In genomic region chr8:113873446-113874120, GRCm38 (mm10) we compare ENCODE assay signal across 10 mouse cellular contexts. TPM values are rescaled to one million over a fixed set of nuclear protein-coding genes. Genes with fewer than 3 reads are reported as not detected.
A peak's percentile ranks its signal among the peaks of the same experiment; 100 is the strongest.
DNase-seq lines count a peak whose midpoint lies in the region; ATAC-seq lines count a peak whose summit lies in the region.
"Had no signal": no experiment of that assay in that cellular context is flagged by ENCODE, and none has a peak within 500 bp of the region (broad histone marks: within the 10 kb centered on the region; RNA-seq: fewer than 3 reads in every experiment).

No protein-coding gene starts in this region.

- H3K36me3 ChIP-seq in embryonic facial prominence, embryonic 14.5 days (ENCODE audit: control insufficient read depth, insufficient read depth, low read length), result no peaks in the 10 kb centered on the region
- no peaks in the 10 kb centered on the region for H3K36me3 ChIP-seq in embryonic facial prominence, embryonic 10.5 days (replicated peaks)

- DNase-seq in embryonic facial prominence, embryonic 14.5 days (ENCODE audit: low spot score), result peak; percentile 42
- DNase-seq in embryonic facial prominence, embryonic 10.5 days (ENCODE audit: low spot score), result no peak
- DNase-seq in cerebellum, adult 11 months, result peak; percentile 86
- peak; percentile 74 to 93 for DNase-seq in frontal cortex, postnatal 36 days (ENCODE audit: low spot score in 2 of 2)
- DNase-seq in left cerebral cortex, postnatal 36 days (ENCODE audit: low spot score in 2 of 2), result peak; percentile 77 to 79
- no peak for DNase-seq in adrenal gland, adult 8-10 months
- DNase-seq in kidney, postnatal 4 days, result no peak
- DNase-seq in gastrocnemius, postnatal 25 days, result no peak

- H3K27ac ChIP-seq in embryonic facial prominence, embryonic 14.5 days (replicated peaks; ENCODE audit: low read depth, low read length), result no peak overlapping the region
- no peak overlapping the region for H3K27ac ChIP-seq in embryonic facial prominence, embryonic 10.5 days (replicated peaks)
- H3K27ac ChIP-seq: kidney, postnatal 0 days had no signal

- H3K4me3 ChIP-seq in embryonic facial prominence, embryonic 14.5 days (ENCODE audit: low read depth, low read length), result no peak overlapping the region
- no peak overlapping the region for H3K4me3 ChIP-seq in embryonic facial prominence, embryonic 10.5 days

- no peak overlapping the region for H3K9ac ChIP-seq in embryonic facial prominence, embryonic 14.5 days (ENCODE audit: low read depth, low read length)

- no peaks in the 10 kb centered on the region for H3K27me3 ChIP-seq in embryonic facial prominence, embryonic 14.5 days (replicated peaks; ENCODE audit: control insufficient read depth, insufficient read depth, low read length)
- no peaks in the 10 kb centered on the region for H3K27me3 ChIP-seq in embryonic facial prominence, embryonic 10.5 days (replicated peaks; ENCODE audit: low read depth, poor library complexity, severe bottlenecking)

- WGBS in embryonic facial prominence, embryonic 14.5 days, result 62% methylated on average over 12 of the region's 12 CpGs
- WGBS in embryonic facial prominence, embryonic 10.5 days, result 81% methylated on average over 12 of the region's 12 CpGs

- H3K4me2 ChIP-seq in embryonic facial prominence, embryonic 14.5 days (ENCODE audit: low read depth, low read length), result no peak overlapping the region

- no peak; the same call in 1 of the 2 replicates for ATAC-seq in embryonic facial prominence, embryonic 14.5 days (ENCODE audit: low read depth)
- ATAC-seq: lung, postnatal 0 days had no signal

- no peaks in the 10 kb centered on the region for H3K4me1 ChIP-seq in embryonic facial prominence, embryonic 14.5 days (ENCODE audit: control insufficient read depth, insufficient read depth, low read length)
- H3K4me1 ChIP-seq in embryonic facial prominence, embryonic 10.5 days, result no peaks in the 10 kb centered on the region

- H3K9me3 ChIP-seq in embryonic facial prominence, embryonic 14.5 days (ENCODE audit: control insufficient read depth, low read length), result no peaks in the 10 kb centered on the region
- no peaks in the 10 kb centered on the region for H3K9me3 ChIP-seq in embryonic facial prominence, embryonic 10.5 days

- intact Hi-C loops in left cerebral cortex, postnatal 36 days (cut with DNase I), result loop anchor here (5.0 kb wide), 1 partner anchor 49 kb away; no protein-coding TSS in a partner anchor

RNA-seq across cellular contexts. Expression of gene Adamts18, which starts 25.0 kb away (rescaled TPM):
- polyA plus RNA-seq in embryonic facial prominence, embryonic 14.5 days (2014; fragmentation: Nextera tagmentation; extraction: Ambion mirVana), result 4.5 and 4.6 TPM in 2 replicates
- 3.7 and 4.6 TPM in 2 replicates for polyA plus RNA-seq in embryonic facial prominence, embryonic 10.5 days (2016; fragmentation: Nextera tagmentation; extraction: Ambion mirVana)
- total RNA-seq in left cerebral cortex, postnatal 36 days (2021), result 1 to 10 TPM; 2.4 to 2.6 TPM
- under 1 TPM in 1 of 4 experiments, not detected in 3; 0.07 TPM for total RNA-seq in adrenal gland, adult 8-10 months (2022)
- under 1 TPM; 0.28 to 0.32 TPM for total RNA-seq in gastrocnemius, postnatal 25 days (2021)

Comparison
In these comparisons a context has a peak if more than half of its experiments do, and no peak if none do; other contexts are left out.
1. DNase-seq: peak in embryonic facial prominence, embryonic 14.5 days (single experiment), cerebellum, adult 11 months (single experiment), frontal cortex, postnatal 36 days (2 of 2) and left cerebral cortex, postnatal 36 days (2 of 2); none in embryonic facial prominence, embryonic 10.5 days (single experiment), adrenal gland, adult 8-10 months (single experiment), kidney, postnatal 4 days (0 of 2) and gastrocnemius, postnatal 25 days (single experiment).